Mouse (Mus musculus) liver, embryonic 14.5 days (tissue): ENCODE measurements at regions not wholly inside any gene's neighbourhood (a gene's known extent, or its start where the extent isn't known, plus 50 kb on each side); places are given as distances from the start of the nearest gene placed in this dataset.

Experiments
- CTCF ChIP-seq: IDR thresholded peaks from 2 replicates; pipeline ENCODE4 v1.5.1; 2016; ENCODE audit warnings: antibody characterized with exemption, low read depth, control low read depth
- EP300 ChIP-seq: IDR thresholded peaks from 2 replicates; pipeline ENCODE4 v1.6.1; 2016; ENCODE audit warnings: antibody characterized with exemption, low read depth

DNA sequence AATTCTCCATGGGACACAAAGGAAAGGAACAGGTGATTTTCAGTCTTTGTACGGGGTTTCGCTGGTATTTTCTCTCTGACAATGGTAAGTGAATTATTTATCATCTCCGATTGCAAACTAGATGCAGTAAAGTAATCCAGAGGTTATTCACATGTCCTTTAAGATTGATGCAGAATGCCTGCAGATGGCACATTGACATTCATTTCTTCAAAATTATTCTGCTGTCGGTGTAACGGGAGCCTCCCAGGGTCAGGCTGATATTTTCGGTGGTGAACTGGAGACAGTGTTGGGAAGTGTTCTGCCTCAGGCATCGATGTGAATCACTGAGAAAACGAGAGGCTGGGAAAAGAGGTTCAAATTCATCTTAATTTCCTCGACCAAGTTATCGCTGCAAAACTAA is 70.3 kb downstream of the Gm11146 start:
- no peak for TF ChIP-seq EP300
- TF ChIP-seq CTCF: no peak
